Mouse (Mus musculus): ENCODE results near the gene Olfr877. TPM values are rescaled to one million over a fixed set of nuclear protein-coding genes. Genes with fewer than 3 reads are reported as not detected.

Olfr877 gene
- 0.12 TPM in 1 of 2 replicates, not detected in the other for polyA plus RNA-seq (2014; fragmentation: Nextera tagmentation; extraction: Ambion mirVana)

- ATAC-seq (replicated peaks; ENCODE audit: low FRiP score) (no peak), DNase-seq (ENCODE audit: low spot score) (no peak)
- H3K27ac ChIP-seq (ENCODE audit: low read depth, low read length) = no peak within 1 kb of the TSS
- H3K4me2 ChIP-seq (ENCODE audit: low read depth, low read length, severe bottlenecking) = no peak within 1 kb of the TSS
- no peaks in the 10 kb centered on the region for H3K4me1 ChIP-seq (replicated peaks; ENCODE audit: control insufficient read depth, insufficient read depth, low read length)
- H3K9ac ChIP-seq (ENCODE audit: low read length) = no peak within 1 kb of the TSS
- H3K4me3 ChIP-seq (ENCODE audit: low read depth, low read length) = no peak within 1 kb of the TSS
- H3K9me3 ChIP-seq (ENCODE audit: control insufficient read depth, low read length) = no peaks in the 10 kb centered on the region
- no peaks in the 10 kb centered on the region for H3K27me3 ChIP-seq (ENCODE audit: control insufficient read depth, insufficient read depth, low read length)
- H3K36me3 ChIP-seq (ENCODE audit: control insufficient read depth, insufficient read depth, low read length) = no peaks in the 10 kb centered on the region
- 86% methylated on average over 4 of the region's 4 CpGs for WGBS
These were observed at the start of gene Olfr877 for GRCm38 (mm10) chr9:37853969-37854368. TSS of gene Olfr877 (plus strand) at chr9:37854269.

- no peak for ATAC-seq (replicated peaks; ENCODE audit: low FRiP score)
- Histone ChIP-seq H3K4me3 (ENCODE audit: low read depth, low read length) (no peak overlapping the region), H3K4me1 (replicated peaks; ENCODE audit: control insufficient read depth, insufficient read depth, low read length) (no peaks in the 10 kb centered on the region)
These were observed 46.8 kb upstream of the Olfr877 start for GRCm38 (mm10) chr9:37807235-37807634.

GRCm38 (mm10) chr9:37808456-37808855 is 45.6 kb upstream of the Olfr877 start:
- no peak overlapping the region for H3K9ac ChIP-seq (ENCODE audit: low read length)
- no peaks in the 10 kb centered on the region for H3K36me3 ChIP-seq (ENCODE audit: control insufficient read depth, insufficient read depth, low read length)
- H3K4me1 ChIP-seq (replicated peaks; ENCODE audit: control insufficient read depth, insufficient read depth, low read length) = no peaks in the 10 kb centered on the region
- 90% methylated on average over 3 of the region's 3 CpGs for WGBS
- H3K4me2 ChIP-seq (ENCODE audit: low read depth, low read length, severe bottlenecking) = no peak overlapping the region
- no peak for ATAC-seq (replicated peaks; ENCODE audit: low FRiP score)
- no peak for DNase-seq (ENCODE audit: low spot score)
- no peaks in the 10 kb centered on the region for H3K9me3 ChIP-seq (ENCODE audit: control insufficient read depth, low read length)
- H3K27ac ChIP-seq (ENCODE audit: low read depth, low read length) = no peak overlapping the region
- H3K27me3 ChIP-seq (ENCODE audit: control insufficient read depth, insufficient read depth, low read length) = no peaks in the 10 kb centered on the region
- H3K4me3 ChIP-seq (ENCODE audit: low read depth, low read length) = no peak overlapping the region

More at GRCm38 (mm10) chr9:37807235-37807634, 46.8 kb upstream of the Olfr877 start:
- Histone ChIP-seq H3K9me3 (ENCODE audit: control insufficient read depth, low read length) (no peaks in the 10 kb centered on the region), H3K36me3 (ENCODE audit: control insufficient read depth, insufficient read depth, low read length) (no peaks in the 10 kb centered on the region), H3K9ac (ENCODE audit: low read length) (no peak overlapping the region), H3K27ac (ENCODE audit: low read depth, low read length) (no peak overlapping the region), H3K27me3 (ENCODE audit: control insufficient read depth, insufficient read depth, low read length) (no peaks in the 10 kb centered on the region), H3K4me2 (ENCODE audit: low read depth, low read length, severe bottlenecking) (no peak overlapping the region)
- no peak for DNase-seq (ENCODE audit: low spot score)

GRCm38 (mm10) chr9:37808976-37809375 is 45.1 kb upstream of the Olfr877 start:
- no peaks in the 10 kb centered on the region for H3K27me3 ChIP-seq (ENCODE audit: control insufficient read depth, insufficient read depth, low read length)
- ATAC-seq (replicated peaks; ENCODE audit: low FRiP score) (no peak), DNase-seq (ENCODE audit: low spot score) (no peak)
- H3K27ac ChIP-seq (ENCODE audit: low read depth, low read length) = no peak overlapping the region
- H3K4me3 ChIP-seq (ENCODE audit: low read depth, low read length) = no peak overlapping the region
- no peak overlapping the region for H3K9ac ChIP-seq (ENCODE audit: low read length)
- H3K36me3 ChIP-seq (ENCODE audit: control insufficient read depth, insufficient read depth, low read length) = no peaks in the 10 kb centered on the region
- H3K4me1 ChIP-seq (replicated peaks; ENCODE audit: control insufficient read depth, insufficient read depth, low read length) = no peaks in the 10 kb centered on the region
- no peaks in the 10 kb centered on the region for H3K9me3 ChIP-seq (ENCODE audit: control insufficient read depth, low read length)
- no peak overlapping the region for H3K4me2 ChIP-seq (ENCODE audit: low read depth, low read length, severe bottlenecking)
- 91% methylated on average over 2 of the region's 2 CpGs for WGBS

GRCm38 (mm10) chr9:37814696-37815095 is 39.4 kb upstream of the Olfr877 start:
- no peak overlapping the region for H3K4me2 ChIP-seq (ENCODE audit: low read depth, low read length, severe bottlenecking)
- WGBS = 70% methylated on average over 3 of the region's 3 CpGs
- H3K4me3 ChIP-seq (ENCODE audit: low read depth, low read length) = no peak overlapping the region
- no peaks in the 10 kb centered on the region for H3K9me3 ChIP-seq (ENCODE audit: control insufficient read depth, low read length)
- H3K36me3 ChIP-seq (ENCODE audit: control insufficient read depth, insufficient read depth, low read length) = no peaks in the 10 kb centered on the region
- DNase-seq (ENCODE audit: low spot score) (no peak), ATAC-seq (replicated peaks; ENCODE audit: low FRiP score) (no peak)
- no peak overlapping the region for H3K9ac ChIP-seq (ENCODE audit: low read length)
- no peaks in the 10 kb centered on the region for H3K4me1 ChIP-seq (replicated peaks; ENCODE audit: control insufficient read depth, insufficient read depth, low read length)
- H3K27ac ChIP-seq (ENCODE audit: low read depth, low read length) = no peak overlapping the region
- no peaks in the 10 kb centered on the region for H3K27me3 ChIP-seq (ENCODE audit: control insufficient read depth, insufficient read depth, low read length)

GRCm38 (mm10) chr9:37829881-37830280 is 24.2 kb upstream of the Olfr877 start:
- H3K27ac ChIP-seq (ENCODE audit: low read depth, low read length) = no peak overlapping the region
- H3K4me1 ChIP-seq (replicated peaks; ENCODE audit: control insufficient read depth, insufficient read depth, low read length) = no peaks in the 10 kb centered on the region
- H3K27me3 ChIP-seq (ENCODE audit: control insufficient read depth, insufficient read depth, low read length) = no peaks in the 10 kb centered on the region
- no peaks in the 10 kb centered on the region for H3K9me3 ChIP-seq (ENCODE audit: control insufficient read depth, low read length)
- H3K9ac ChIP-seq (ENCODE audit: low read length) = no peak overlapping the region
- H3K36me3 ChIP-seq (ENCODE audit: control insufficient read depth, insufficient read depth, low read length) = no peaks in the 10 kb centered on the region
- DNase-seq (ENCODE audit: low spot score) (no peak), ATAC-seq (replicated peaks; ENCODE audit: low FRiP score) (no peak)
- H3K4me3 ChIP-seq (ENCODE audit: low read depth, low read length) = no peak overlapping the region
- no peak overlapping the region for H3K4me2 ChIP-seq (ENCODE audit: low read depth, low read length, severe bottlenecking)

- no peak overlapping the region for H3K4me3 ChIP-seq (ENCODE audit: low read depth, low read length)
- no peaks in the 10 kb centered on the region for H3K9me3 ChIP-seq (ENCODE audit: control insufficient read depth, low read length)
- WGBS = 97% methylated on average over 1 of the region's 1 CpGs
These were observed 20.7 kb upstream of the Olfr877 start for GRCm38 (mm10) chr9:37833341-37833740.

GRCm38 (mm10) chr9:37849267-37849666 is 4.8 kb upstream of the Olfr877 start:
- WGBS = 85% methylated on average over 2 of the region's 2 CpGs
- ATAC-seq (replicated peaks; ENCODE audit: low FRiP score) (no peak), DNase-seq (ENCODE audit: low spot score) (no peak)
- no peaks in the 10 kb centered on the region for H3K27me3 ChIP-seq (ENCODE audit: control insufficient read depth, insufficient read depth, low read length)
- H3K4me3 ChIP-seq (ENCODE audit: low read depth, low read length) = no peak overlapping the region
- H3K36me3 ChIP-seq (ENCODE audit: control insufficient read depth, insufficient read depth, low read length) = no peaks in the 10 kb centered on the region
- H3K27ac ChIP-seq (ENCODE audit: low read depth, low read length) = no peak overlapping the region
- H3K9me3 ChIP-seq (ENCODE audit: control insufficient read depth, low read length) = no peaks in the 10 kb centered on the region
- H3K4me2 ChIP-seq (ENCODE audit: low read depth, low read length, severe bottlenecking) = no peak overlapping the region
- H3K9ac ChIP-seq (ENCODE audit: low read length) = no peak overlapping the region
- H3K4me1 ChIP-seq (replicated peaks; ENCODE audit: control insufficient read depth, insufficient read depth, low read length) = no peaks in the 10 kb centered on the region

More at GRCm38 (mm10) chr9:37833341-37833740, 20.7 kb upstream of the Olfr877 start:
- Histone ChIP-seq H3K27ac (ENCODE audit: low read depth, low read length) (no peak overlapping the region), H3K4me1 (replicated peaks; ENCODE audit: control insufficient read depth, insufficient read depth, low read length) (no peaks in the 10 kb centered on the region), H3K4me2 (ENCODE audit: low read depth, low read length, severe bottlenecking) (no peak overlapping the region), H3K27me3 (ENCODE audit: control insufficient read depth, insufficient read depth, low read length) (no peaks in the 10 kb centered on the region), H3K9ac (ENCODE audit: low read length) (no peak overlapping the region), H3K36me3 (ENCODE audit: control insufficient read depth, insufficient read depth, low read length) (no peaks in the 10 kb centered on the region)
- DNase-seq (ENCODE audit: low spot score) (no peak), ATAC-seq (replicated peaks; ENCODE audit: low FRiP score) (no peak)

GRCm38 (mm10) chr9:37863325-37863724 is 9.3 kb downstream of the Olfr877 start:
- Histone ChIP-seq H3K9ac (ENCODE audit: low read length) (no peak overlapping the region), H3K27ac (ENCODE audit: low read depth, low read length) (no peak overlapping the region), H3K4me1 (replicated peaks; ENCODE audit: control insufficient read depth, insufficient read depth, low read length) (no peaks in the 10 kb centered on the region), H3K9me3 (ENCODE audit: control insufficient read depth, low read length) (no peaks in the 10 kb centered on the region), H3K4me2 (ENCODE audit: low read depth, low read length, severe bottlenecking) (no peak overlapping the region), H3K27me3 (ENCODE audit: control insufficient read depth, insufficient read depth, low read length) (no peaks in the 10 kb centered on the region), H3K36me3 (ENCODE audit: control insufficient read depth, insufficient read depth, low read length) (no peaks in the 10 kb centered on the region), H3K4me3 (ENCODE audit: low read depth, low read length) (no peak overlapping the region)
- 90% methylated on average over 1 of the region's 1 CpGs for WGBS
- DNase-seq (ENCODE audit: low spot score) (no peak), ATAC-seq (replicated peaks; ENCODE audit: low FRiP score) (no peak)
